Mouse (Mus musculus): Measurements from ENCODE around the gene Tubb1. TPM values are rescaled to one million over a fixed set of nuclear protein-coding genes. Genes with fewer than 3 reads are reported as not detected.

Gene Tubb1
- polyA plus RNA-seq (2014; fragmentation: Illumina TruSeq; extraction: RNeasy Lipid Tissue Mini Kit (QIAGEN cat#74804); ENCODE audit: low read depth, low replicate concordance) = not detected

DNA sequence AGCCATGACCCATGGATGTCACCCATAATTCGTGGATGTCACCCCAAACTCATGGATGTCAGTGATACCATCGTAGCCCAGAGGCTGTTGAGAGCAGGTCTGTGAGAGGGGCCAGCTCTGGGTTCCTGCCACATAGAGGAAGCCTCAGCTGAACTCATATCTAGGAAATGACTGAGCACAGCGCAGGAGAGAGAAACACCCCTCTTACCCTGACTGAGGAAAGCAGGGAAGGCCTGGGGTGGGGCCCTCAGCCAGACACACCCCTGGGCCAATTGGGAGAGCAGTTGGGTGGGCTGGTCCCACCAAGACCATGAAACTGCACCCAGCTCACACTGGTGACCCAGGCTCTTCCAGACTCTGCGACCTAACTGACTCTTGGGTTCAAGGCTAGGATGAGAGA is at the start of gene Tubb1:
Gene Tubb1, plus strand, starts transcription at position 343 of the 400 bp plus-strand sequence.

DNA sequence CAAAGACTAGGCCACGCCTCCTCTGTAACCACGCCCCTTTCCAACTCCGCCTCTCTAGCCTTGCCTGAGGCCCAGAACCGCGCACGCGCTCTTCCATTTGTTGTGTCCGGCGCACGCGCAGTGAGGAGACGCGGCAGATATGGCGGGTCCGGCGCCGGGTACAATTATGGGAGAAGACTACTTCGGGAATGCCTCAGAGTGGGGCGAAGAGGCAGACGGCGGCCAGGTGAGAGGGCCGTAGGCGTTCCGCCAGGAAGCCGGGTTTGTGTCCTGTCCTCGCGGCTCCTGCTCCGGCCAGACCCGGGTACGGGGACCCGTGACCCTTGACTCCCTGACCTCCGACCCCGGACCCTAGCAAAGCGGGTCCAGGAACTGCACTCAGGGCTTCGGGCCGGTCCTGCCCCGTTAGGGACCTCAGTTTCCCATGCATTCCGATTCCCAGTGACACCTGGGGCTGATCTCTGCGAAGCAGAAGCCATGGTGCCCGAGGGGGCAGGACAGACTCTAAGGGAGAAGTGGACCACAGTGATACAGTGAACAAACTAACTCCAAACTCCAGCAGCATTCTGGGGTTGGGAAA is 34.7 kb upstream of the Tubb1 start, which contains the start of gene Nelfcd:
Gene Nelfcd, plus strand, starts transcription at position 74 of the 580 bp plus-strand sequence.

DNA sequence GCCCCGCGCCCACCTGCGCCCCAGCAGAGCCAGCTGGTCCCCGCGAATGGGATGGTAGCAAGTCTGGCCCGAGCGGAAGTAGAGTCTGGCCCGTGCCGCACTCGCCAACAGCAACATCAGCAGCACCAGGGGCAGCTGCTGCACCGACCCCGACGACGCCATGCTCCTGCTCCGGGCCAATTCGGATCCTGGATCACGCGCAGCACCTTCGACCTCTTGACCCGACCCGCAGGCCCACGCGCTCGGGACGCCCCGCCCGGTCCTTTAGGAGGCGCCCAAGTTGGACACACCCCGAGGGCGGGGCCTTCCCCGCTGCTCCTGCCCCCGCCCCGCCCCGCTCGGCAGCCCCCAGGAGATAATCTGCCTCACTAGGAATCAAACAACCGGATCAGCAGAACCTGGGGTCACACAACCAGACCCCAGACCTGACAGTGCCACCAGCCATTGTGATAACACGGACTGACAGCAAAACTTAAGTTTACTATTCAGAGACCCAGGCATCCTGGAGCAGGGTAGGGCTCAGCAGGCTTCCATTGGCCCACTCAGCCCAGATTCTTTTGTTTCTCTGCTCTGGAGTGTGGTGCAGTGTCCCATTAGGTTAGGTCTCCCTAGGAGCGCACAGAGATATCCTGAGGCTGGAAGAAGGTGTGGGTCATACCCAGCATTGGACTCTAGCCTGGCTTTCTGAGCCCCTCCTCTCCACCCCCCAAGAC is 11.6 kb upstream of the Tubb1 start, which contains the start of gene Ctsz:
Gene Ctsz, minus strand, starts transcription at position 303 of the 713 bp plus-strand sequence.

DNA sequence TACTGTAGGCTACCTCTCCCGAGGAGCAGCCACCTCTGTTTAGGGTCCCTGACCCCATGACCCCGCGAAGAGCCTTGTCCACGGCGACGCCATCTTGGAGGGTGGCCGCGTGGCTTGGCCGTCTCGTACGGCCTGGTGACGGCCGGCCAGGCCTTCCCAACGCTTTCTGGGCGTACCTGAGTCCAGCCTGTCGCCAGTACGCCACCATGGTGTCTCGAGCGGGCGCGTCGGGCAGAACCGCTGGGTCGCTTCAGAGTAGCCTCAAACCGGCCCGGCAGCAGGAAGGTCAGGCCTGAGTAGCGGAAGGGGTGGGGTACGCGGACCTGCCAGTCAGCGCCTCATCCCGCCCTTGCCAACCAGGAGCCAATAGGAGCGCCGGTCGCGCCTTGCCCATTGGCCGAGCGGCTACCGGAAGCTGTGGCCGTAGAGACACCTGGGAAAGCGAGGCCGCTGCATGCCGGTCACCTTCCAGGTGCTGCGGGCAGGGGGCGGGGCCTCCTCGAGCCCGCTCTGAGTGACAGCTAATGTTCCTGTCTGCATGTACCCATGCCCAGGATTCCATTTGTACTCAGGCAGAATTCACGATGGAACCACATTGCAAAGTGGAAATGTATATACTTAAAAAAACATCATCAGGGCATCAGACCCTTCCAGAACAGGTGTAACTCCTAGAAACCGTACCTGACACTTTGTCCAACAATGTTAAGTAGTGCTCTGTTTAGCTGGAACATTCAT is 13.5 kb downstream of the Tubb1 start, which contains the start of gene Atp5e:
Gene Atp5e, minus strand, starts transcription at position 317 of the 735 bp plus-strand sequence.

DNA sequence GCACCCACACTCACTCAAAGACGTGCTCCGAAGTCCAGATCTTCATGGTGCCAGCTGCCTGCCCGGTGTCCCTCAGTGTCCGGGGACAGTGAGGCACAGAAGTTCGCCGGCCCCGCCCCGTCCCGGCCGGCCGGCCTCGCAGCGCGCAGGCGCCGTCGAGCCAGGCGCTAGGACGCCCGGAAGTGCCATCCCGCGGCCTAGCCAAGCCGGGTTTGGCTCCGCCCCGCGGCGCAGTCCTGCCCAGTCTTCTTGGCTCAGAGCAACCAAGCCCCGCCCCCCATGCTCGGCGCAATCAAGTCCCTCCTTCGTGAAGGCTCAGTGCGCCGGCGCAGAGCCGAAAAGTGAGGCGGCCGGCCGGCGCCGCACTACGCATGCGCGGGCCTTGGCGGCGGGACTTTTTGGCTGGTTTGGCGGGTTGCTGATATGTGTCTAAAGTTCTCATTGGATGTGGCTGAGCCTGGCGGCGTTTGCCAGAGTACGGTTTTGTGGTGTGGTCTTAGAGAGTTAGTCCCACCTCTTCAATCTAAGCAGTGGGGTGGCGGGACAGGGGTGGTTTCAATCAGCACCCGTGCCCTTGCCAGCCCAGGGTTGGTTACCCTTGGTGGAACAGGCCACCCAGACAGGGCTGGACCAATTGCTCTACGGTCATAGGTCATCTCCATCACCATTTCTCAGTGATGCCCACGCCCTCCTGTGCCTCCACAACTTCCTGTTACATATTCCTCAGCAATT is 22.5 kb downstream of the Tubb1 start, which contains the start of gene Prelid3b:
Gene Prelid3b, minus strand, starts transcription at position 264 of the 732 bp plus-strand sequence.

Other genes starting within 250 kb of the Tubb1 start
- 231 TPM for gene Gnas, start 166.4 kb upstream of the Tubb1 start, polyA plus RNA-seq (2014; fragmentation: Illumina TruSeq; extraction: RNeasy Lipid Tissue Mini Kit (QIAGEN cat#74804); ENCODE audit: low read depth, low replicate concordance)
- not detected for gene Gm20721, start 104.0 kb upstream of the Tubb1 start, polyA plus RNA-seq (2014; fragmentation: Illumina TruSeq; extraction: RNeasy Lipid Tissue Mini Kit (QIAGEN cat#74804); ENCODE audit: low read depth, low replicate concordance)
- gene Nelfcd, start 34.9 kb upstream of the Tubb1 start, polyA plus RNA-seq (2014; fragmentation: Illumina TruSeq; extraction: RNeasy Lipid Tissue Mini Kit (QIAGEN cat#74804); ENCODE audit: low read depth, low replicate concordance) = 5.6 TPM
- 25.5 TPM for gene Ctsz, start 11.7 kb upstream of the Tubb1 start, polyA plus RNA-seq (2014; fragmentation: Illumina TruSeq; extraction: RNeasy Lipid Tissue Mini Kit (QIAGEN cat#74804); ENCODE audit: low read depth, low replicate concordance)
- 97.1 TPM for gene Atp5e, start 13.4 kb downstream of the Tubb1 start, polyA plus RNA-seq (2014; fragmentation: Illumina TruSeq; extraction: RNeasy Lipid Tissue Mini Kit (QIAGEN cat#74804); ENCODE audit: low read depth, low replicate concordance)
- gene Prelid3b, start 22.4 kb downstream of the Tubb1 start, polyA plus RNA-seq (2014; fragmentation: Illumina TruSeq; extraction: RNeasy Lipid Tissue Mini Kit (QIAGEN cat#74804); ENCODE audit: low read depth, low replicate concordance) = 34.2 TPM
- 0.05 TPM for gene Zfp831, start 192.8 kb downstream of the Tubb1 start, polyA plus RNA-seq (2014; fragmentation: Illumina TruSeq; extraction: RNeasy Lipid Tissue Mini Kit (QIAGEN cat#74804); ENCODE audit: low read depth, low replicate concordance)

All from liver, adult 10 weeks (tissue).